Mouse (Mus musculus): ENCODE measurements at regions not wholly inside any gene's neighbourhood (a gene's known extent, or its start where the extent isn't known, plus 50 kb on each side); places are given as distances from the start of the nearest gene placed in this dataset.

DNA sequence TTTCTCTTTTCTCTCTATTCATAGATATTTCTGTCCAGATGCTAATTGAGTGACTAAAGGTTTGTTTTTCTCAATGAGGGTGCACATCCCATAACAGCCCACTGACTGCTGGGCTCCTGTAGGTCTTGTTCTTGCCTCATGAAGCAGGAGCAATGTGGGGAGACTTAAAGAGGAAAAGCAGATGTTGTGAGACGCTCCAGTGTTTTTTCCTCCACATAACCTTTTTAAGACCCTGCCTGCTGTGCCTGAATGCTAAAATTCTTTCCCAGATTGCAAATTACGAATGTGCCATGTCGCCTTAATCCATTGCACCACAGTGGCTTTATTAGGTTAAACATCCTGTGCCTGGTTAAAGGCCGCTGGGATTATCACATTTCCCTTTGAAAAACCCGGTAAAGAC lies 165.5 kb upstream of the Zfhx3 start:
- no peak for TF ChIP-seq POLR2A (IDR thresholded peaks at IDR 0.05; ENCODE audit: extremely low read depth, insufficient read depth, low read length)
- no peak for TF ChIP-seq CTCF (IDR thresholded peaks at IDR 0.05; ENCODE audit: low read depth, low read length)
